Mouse (Mus musculus): ENCODE measurements around the gene Rpp14. TPM values are rescaled to one million over a fixed set of nuclear protein-coding genes. Genes with fewer than 3 reads are reported as not detected.

Rpp14 gene
- total RNA-seq, 1 experiment from 2014 or later, result 35.6 TPM

Other genes with a start within 250 kb of the Rpp14 start
- gene Gm45521, start 123.1 kb upstream of the Rpp14 start, total RNA-seq (2017), result not detected in 2 replicates
- gene Dnase1l3, start 85.8 kb upstream of the Rpp14 start, total RNA-seq (2017), result 0.74 and 1.3 TPM in 2 replicates
- 3.4 and 7.2 TPM in 2 replicates for gene Abhd6, start 77.5 kb upstream of the Rpp14 start, total RNA-seq (2017)
- gene Pxk, start 17.8 kb downstream of the Rpp14 start, total RNA-seq (2017), result 196 and 202 TPM in 2 replicates
- gene Pdhb, start 92.7 kb downstream of the Rpp14 start, total RNA-seq (2017), result 82.0 and 95.6 TPM in 2 replicates
- gene Kctd6, start 133.8 kb downstream of the Rpp14 start, total RNA-seq (2017), result 5.5 and 9.2 TPM in 2 replicates
- gene Acox2, start 179.0 kb downstream of the Rpp14 start, total RNA-seq (2017), result not detected in 2 replicates
- not detected in 2 replicates for gene Fam107a, start 237.7 kb downstream of the Rpp14 start, total RNA-seq (2017)